Mouse (Mus musculus): Measurements from ENCODE around the gene Gm45902. TPM values are rescaled to one million over a fixed set of nuclear protein-coding genes. Genes with fewer than 3 reads are reported as not detected.

The Gm45902 gene
- polyA plus RNA-seq, 1 experiment from 2014 or later = 9.5 TPM

GRCm38 (mm10) chr2:3493833-3494409, 18.7 kb downstream of the Gm45902 start:
- H3K27ac ChIP-seq (ENCODE audit: low read length) = no peak overlapping the region
- peaks cover 40% of the 10 kb centered on the region for H3K36me3 ChIP-seq (ENCODE audit: control insufficient read depth, insufficient read depth)
- H3K9me3 ChIP-seq (ENCODE audit: control insufficient read depth, low read length) = no peaks in the 10 kb centered on the region
- ATAC-seq = no peak
- WGBS = 89% methylated on average over 3 of the region's 3 CpGs
- no peak overlapping the region for H3K9ac ChIP-seq (replicated peaks; ENCODE audit: low read depth, low read length)
- H3K4me3 ChIP-seq (replicated peaks; ENCODE audit: low read length) = no peak overlapping the region
- H3K27me3 ChIP-seq (replicated peaks; ENCODE audit: control insufficient read depth, insufficient read depth, low read length) = no peaks in the 10 kb centered on the region
- no peaks in the 10 kb centered on the region for H3K4me1 ChIP-seq (replicated peaks; ENCODE audit: control insufficient read depth, insufficient read depth, low read length)
- no peak overlapping the region for H3K4me2 ChIP-seq (ENCODE audit: low read length)

GRCm38 (mm10) chr2:3489816-3490215, 22.8 kb downstream of the Gm45902 start:
- H3K27ac ChIP-seq (ENCODE audit: low read length) = no peak overlapping the region
- no peaks in the 10 kb centered on the region for H3K9me3 ChIP-seq (ENCODE audit: control insufficient read depth, low read length)
- H3K4me1 ChIP-seq (replicated peaks; ENCODE audit: control insufficient read depth, insufficient read depth, low read length) = no peaks in the 10 kb centered on the region
- peaks cover 21% of the 10 kb centered on the region for H3K36me3 ChIP-seq (ENCODE audit: control insufficient read depth, insufficient read depth)
- H3K9ac ChIP-seq (replicated peaks; ENCODE audit: low read depth, low read length) = no peak overlapping the region
- H3K4me3 ChIP-seq (replicated peaks; ENCODE audit: low read length) = no peak overlapping the region
- no peak overlapping the region for H3K4me2 ChIP-seq (ENCODE audit: low read length)
- no peak for ATAC-seq
- no peaks in the 10 kb centered on the region for H3K27me3 ChIP-seq (replicated peaks; ENCODE audit: control insufficient read depth, insufficient read depth, low read length)
- WGBS = 47% methylated on average over 3 of the region's 3 CpGs

GRCm38 (mm10) chr2:3480239-3480638, 32.4 kb downstream of the Gm45902 start:
- ATAC-seq = no peak
- no peak overlapping the region for H3K4me3 ChIP-seq (replicated peaks; ENCODE audit: low read length)
- WGBS = 94% methylated on average over 3 of the region's 3 CpGs
- 0 out of 2 replicates have a peak, but pooled peaks cover 2% of the 10 kb centered on the region for H3K9me3 ChIP-seq (ENCODE audit: control insufficient read depth, low read length)
- no peaks in the 10 kb centered on the region for H3K36me3 ChIP-seq (ENCODE audit: control insufficient read depth, insufficient read depth)
- H3K27ac ChIP-seq (ENCODE audit: low read length) = no peak overlapping the region
- H3K27me3 ChIP-seq (replicated peaks; ENCODE audit: control insufficient read depth, insufficient read depth, low read length) = no peaks in the 10 kb centered on the region
- H3K4me2 ChIP-seq (ENCODE audit: low read length) = no peak overlapping the region
- H3K4me1 ChIP-seq (replicated peaks; ENCODE audit: control insufficient read depth, insufficient read depth, low read length) = peaks cover 3% of the 10 kb centered on the region; the same call in 1 of the 2 replicates
- no peak overlapping the region for H3K9ac ChIP-seq (replicated peaks; ENCODE audit: low read depth, low read length)

GRCm38 (mm10) chr2:3475746-3476251, 36.8 kb downstream of the Gm45902 start:
- Histone ChIP-seq H3K9ac (replicated peaks; ENCODE audit: low read depth, low read length) (no peak overlapping the region), H3K4me3 (replicated peaks; ENCODE audit: low read length) (no peak overlapping the region), H3K4me1 (replicated peaks; ENCODE audit: control insufficient read depth, insufficient read depth, low read length) (peaks cover 14% of the 10 kb centered on the region), H3K9me3 (ENCODE audit: control insufficient read depth, low read length) (0 out of 2 replicates have a peak, but pooled peaks cover 2% of the 10 kb centered on the region), H3K27me3 (replicated peaks; ENCODE audit: control insufficient read depth, insufficient read depth, low read length) (no peaks in the 10 kb centered on the region), H3K4me2 (ENCODE audit: low read length) (no peak overlapping the region; the same call in 1 of the 2 replicates), H3K27ac (ENCODE audit: low read length) (no peak overlapping the region), H3K36me3 (ENCODE audit: control insufficient read depth, insufficient read depth) (no peaks in the 10 kb centered on the region)
- WGBS = 55% methylated on average over 3 of the region's 3 CpGs
- ATAC-seq = no peak

GRCm38 (mm10) chr2:3474861-3475283, 37.7 kb downstream of the Gm45902 start, which contains the start of gene Suv39h2:
TSS of gene Suv39h2 (minus strand) at chr2:3475031.
- Histone ChIP-seq H3K27me3 (replicated peaks; ENCODE audit: control insufficient read depth, insufficient read depth, low read length) (no peaks in the 10 kb centered on the region), H3K4me2 (ENCODE audit: low read length) (peak within 1 kb of the TSS; percentile 91), H3K36me3 (ENCODE audit: control insufficient read depth, insufficient read depth) (no peaks in the 10 kb centered on the region), H3K27ac (ENCODE audit: low read length) (peak within 1 kb of the TSS; percentile 88), H3K9me3 (ENCODE audit: control insufficient read depth, low read length) (0 out of 2 replicates have a peak, but pooled peaks cover 2% of the 10 kb centered on the region), H3K4me3 (replicated peaks; ENCODE audit: low read length) (peak within 1 kb of the TSS; percentile 93), H3K9ac (replicated peaks; ENCODE audit: low read depth, low read length) (peak within 1 kb of the TSS; percentile 77), H3K4me1 (replicated peaks; ENCODE audit: control insufficient read depth, insufficient read depth, low read length) (peaks cover 14% of the 10 kb centered on the region)
- ATAC-seq = peak; percentile 96
- under 1% methylated on average over 42 of the region's 42 CpGs for WGBS

GRCm38 (mm10) chr2:3474361-3474805, 38.2 kb downstream of the Gm45902 start:
- peak overlapping the region; percentile 88 for H3K27ac ChIP-seq (ENCODE audit: low read length)
- H3K4me2 ChIP-seq (ENCODE audit: low read length) = peak overlapping the region; percentile 91
- peak overlapping the region; percentile 93 for H3K4me3 ChIP-seq (replicated peaks; ENCODE audit: low read length)
- peak; percentile 83 for ATAC-seq
- H3K4me1 ChIP-seq (replicated peaks; ENCODE audit: control insufficient read depth, insufficient read depth, low read length) = peaks cover 14% of the 10 kb centered on the region
- H3K9me3 ChIP-seq (ENCODE audit: control insufficient read depth, low read length) = 0 out of 2 replicates have a peak, but pooled peaks cover 2% of the 10 kb centered on the region
- under 1% methylated on average over 46 of the region's 46 CpGs for WGBS
- no peaks in the 10 kb centered on the region for H3K27me3 ChIP-seq (replicated peaks; ENCODE audit: control insufficient read depth, insufficient read depth, low read length)
- peak overlapping the region; percentile 77 for H3K9ac ChIP-seq (replicated peaks; ENCODE audit: low read depth, low read length)
- H3K36me3 ChIP-seq (ENCODE audit: control insufficient read depth, insufficient read depth) = no peaks in the 10 kb centered on the region

- no peaks in the 10 kb centered on the region for H3K36me3 ChIP-seq (ENCODE audit: control insufficient read depth, insufficient read depth)
- peak overlapping the region; percentile 93 for H3K4me3 ChIP-seq (replicated peaks; ENCODE audit: low read length)
- no peak for ATAC-seq
- H3K27me3 ChIP-seq (replicated peaks; ENCODE audit: control insufficient read depth, insufficient read depth, low read length) = no peaks in the 10 kb centered on the region
- 0% methylated on average over 12 of the region's 12 CpGs for WGBS
- no peaks in the 10 kb centered on the region for H3K9me3 ChIP-seq (ENCODE audit: control insufficient read depth, low read length)
- peaks cover 14% of the 10 kb centered on the region for H3K4me1 ChIP-seq (replicated peaks; ENCODE audit: control insufficient read depth, insufficient read depth, low read length)
- peak overlapping the region; percentile 88 for H3K27ac ChIP-seq (ENCODE audit: low read length)
- peak overlapping the region; percentile 77 for H3K9ac ChIP-seq (replicated peaks; ENCODE audit: low read depth, low read length)
- peak overlapping the region; percentile 91 for H3K4me2 ChIP-seq (ENCODE audit: low read length)
Measured at GRCm38 (mm10) chr2:3473891-3474290, 38.7 kb downstream of the Gm45902 start.

GRCm38 (mm10) chr2:3456590-3456989, 56.0 kb downstream of the Gm45902 start:
- Histone ChIP-seq H3K4me3 (replicated peaks; ENCODE audit: low read length) (no peak overlapping the region), H3K4me2 (ENCODE audit: low read length) (no peak overlapping the region), H3K36me3 (ENCODE audit: control insufficient read depth, insufficient read depth) (peaks cover 17% of the 10 kb centered on the region), H3K4me1 (replicated peaks; ENCODE audit: control insufficient read depth, insufficient read depth, low read length) (no peaks in the 10 kb centered on the region), H3K27me3 (replicated peaks; ENCODE audit: control insufficient read depth, insufficient read depth, low read length) (no peaks in the 10 kb centered on the region), H3K9me3 (ENCODE audit: control insufficient read depth, low read length) (no peaks in the 10 kb centered on the region), H3K27ac (ENCODE audit: low read length) (no peak overlapping the region), H3K9ac (replicated peaks; ENCODE audit: low read depth, low read length) (no peak overlapping the region)
- ATAC-seq = no peak
- WGBS = 85% methylated on average over 4 of the region's 4 CpGs
